Mouse (Mus musculus): ENCODE results near the gene Adcy4.

GRCm38 (mm10) chr14:55778686-55779085 is 5.2 kb downstream of the Adcy4 start:
- TF ChIP-seq POLR2A (IDR thresholded peaks at IDR 0.05; ENCODE audit: borderline replicate concordance, insufficient read depth, low read length) (no peak), CTCF (IDR thresholded peaks at IDR 0.05; ENCODE audit: borderline replicate concordance, insufficient read depth, low read depth, low read length) (no peak)

Data from cerebellum, adult 2 months (tissue).